Mouse (Mus musculus) heart, postnatal 25 days (tissue): ENCODE measurements around the gene Diexf. TPM values are rescaled to one million over a fixed set of nuclear protein-coding genes. Genes with fewer than 3 reads are reported as not detected.
A peak's percentile ranks its signal among the peaks of the same experiment; 100 is the strongest.

Experiments used
- DNase-seq: peaks from one replicate; pipeline ENCODE4 v3.0.0; 2022; ENCODE audit warnings: low spot score
- intact Hi-C: fragments of 180-260 bp; cut with DNase I; formaldehyde crosslinking; loops from one replicate; pipeline ENCODE4 v1.15.1; 2025
- total RNA-seq, 2 experiments: library from RNA; stranded (reverse); gene quantifications; 2 replicates each; pipeline ENCODE4 v1.2.3; 2021

Gene Diexf
- total RNA-seq, 2 experiments from 2014 or later = 8.2 to 9.5 TPM

GRCm38 (mm10) chr1:193090894-193091293 is 39.2 kb downstream of the Diexf start:
- intact Hi-C loops = no loop called here
- DNase-seq = no peak

GRCm38 (mm10) chr1:193090211-193090871 is 39.7 kb downstream of the Diexf start:
- DNase-seq = peak; percentile 64
- intact Hi-C loops = no loop called here

GRCm38 (mm10) chr1:193089683-193090082 is 40.4 kb downstream of the Diexf start:
- DNase-seq = peak; percentile 31
- intact Hi-C loops = no loop called here

- DNase-seq = no peak
- intact Hi-C loops = no loop called here
These were observed 40.9 kb downstream of the Diexf start for GRCm38 (mm10) chr1:193089211-193089610.

GRCm38 (mm10) chr1:193086842-193087476 is 43.1 kb downstream of the Diexf start:
- DNase-seq = peak; percentile 36
- intact Hi-C loops = no loop called here

GRCm38 (mm10) chr1:193086111-193086841 is 43.8 kb downstream of the Diexf start:
- intact Hi-C loops = no loop called here
- no peak for DNase-seq

- intact Hi-C loops = no loop called here
- DNase-seq = no peak
These were observed 44.5 kb downstream of the Diexf start for GRCm38 (mm10) chr1:193085541-193086020.

- no peak for DNase-seq
- intact Hi-C loops = no loop called here
These were observed 46.1 kb downstream of the Diexf start for GRCm38 (mm10) chr1:193084016-193084415.

GRCm38 (mm10) chr1:193083051-193083450 is 47.0 kb downstream of the Diexf start:
- DNase-seq = no peak
- intact Hi-C loops = no loop called here

- no peak for DNase-seq
- intact Hi-C loops = no loop called here
These were observed 47.7 kb downstream of the Diexf start for GRCm38 (mm10) chr1:193082311-193082921.

GRCm38 (mm10) chr1:193062618-193063017 is 67.5 kb downstream of the Diexf start:
- DNase-seq = no peak
- intact Hi-C loops = no loop called here

GRCm38 (mm10) chr1:193060167-193060566 is 69.9 kb downstream of the Diexf start:
- intact Hi-C loops = no loop called here
- DNase-seq = no peak

GRCm38 (mm10) chr1:193059596-193059995 is 70.5 kb downstream of the Diexf start:
- intact Hi-C loops = no loop called here
- no peak for DNase-seq

- intact Hi-C loops = no loop called here
These were observed 75.7 kb downstream of the Diexf start for GRCm38 (mm10) chr1:193054401-193054800.

GRCm38 (mm10) chr1:193053065-193053464 is 77.0 kb downstream of the Diexf start:
- intact Hi-C loops = no loop called here
- DNase-seq = no peak

More at GRCm38 (mm10) chr1:193054401-193054800, 75.7 kb downstream of the Diexf start:
- DNase-seq = no peak

- intact Hi-C loops = no loop called here
- DNase-seq = no peak
These were observed 82.5 kb downstream of the Diexf start for GRCm38 (mm10) chr1:193047616-193048015.

- intact Hi-C loops = no loop called here
These were observed 87.2 kb downstream of the Diexf start for GRCm38 (mm10) chr1:193042760-193043295.

More at GRCm38 (mm10) chr1:193042760-193043295, 87.2 kb downstream of the Diexf start:
- DNase-seq = no peak
